Mouse (Mus musculus) olfactory bulb, adult 2 months (tissue): ENCODE data around the gene Retsat.

ENCODE experiments used
- CTCF ChIP-seq: fragments of 200-500 bp; IDR thresholded peaks from 2 replicates; pipeline ENCODE4 v1.5.1; 2012; ENCODE audit warnings: low read depth, mild to moderate bottlenecking, low read length, moderate library complexity; ENCODE audit not compliant: insufficient read depth
- POLR2A ChIP-seq: fragments of 200-500 bp; IDR thresholded peaks from 2 replicates; pipeline ENCODE4 v1.6.1; 2012; ENCODE audit warnings: mild to moderate bottlenecking, low read depth, low read length, moderate library complexity; ENCODE audit not compliant: insufficient read depth

- no peak for TF ChIP-seq POLR2A
- TF ChIP-seq CTCF: no peak
Measured at GRCm38 (mm10) chr6:72590111-72590510, 8.2 kb upstream of the Retsat start.
